ENCODE assay signal across 28 mouse cellular contexts in the genomic region with DNA sequence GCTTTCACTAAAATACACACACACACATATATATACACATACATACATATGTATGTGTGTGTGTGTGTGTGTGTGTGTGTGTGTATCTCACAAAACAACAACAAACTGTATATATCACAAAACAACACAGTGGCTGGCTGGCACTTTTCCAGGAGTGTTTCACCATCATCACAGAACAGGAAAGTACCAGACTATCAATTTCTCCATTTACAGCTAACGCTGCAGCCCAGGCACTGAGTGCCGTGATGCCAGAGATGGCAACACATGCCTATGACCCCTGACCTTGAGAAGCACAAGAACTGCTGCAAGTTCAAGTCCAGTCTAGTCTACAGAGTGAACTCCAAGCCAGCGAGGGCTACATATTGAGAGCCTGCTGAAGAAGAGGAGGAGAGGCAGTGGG. TPM values are rescaled to one million over a fixed set of nuclear protein-coding genes. Genes with fewer than 3 reads are reported as not detected.
DNase-seq lines count a peak whose midpoint lies in the region; ATAC-seq and TF ChIP-seq lines count a peak whose summit lies in the region.
"Had no signal": no experiment of that assay in that cellular context is flagged by ENCODE, and none has a peak within 500 bp of the region (broad histone marks: within the 10 kb centered on the region; RNA-seq: fewer than 3 reads in every experiment).

No protein-coding gene starts in this region.

- 55% methylated on average over 3 of the region's 3 CpGs for WGBS in lung, postnatal 0 days
- 66% methylated on average over 3 of the region's 3 CpGs for WGBS in heart, adult 2 months

- no peak for TF ChIP-seq CTCF in lung, postnatal 0 days (IDR thresholded peaks at IDR 0.05)
- no peak for TF ChIP-seq CTCF in heart, adult 2 months (IDR thresholded peaks at IDR 0.05)

- H3K4me2 ChIP-seq in lung, postnatal 0 days (replicated peaks; ENCODE audit: low read depth, low read length): no peak overlapping the region
- H3K4me2 ChIP-seq: embryonic facial prominence, embryonic 15.5 days; forebrain, embryonic 13.5 days; heart, embryonic 12.5 days; hindbrain, embryonic 13.5 days; liver, embryonic 13.5 days; lung, embryonic 14.5 days; midbrain, embryonic 12.5 days had no signal

- intact Hi-C loops in heart, adult 2 months (cut with DNase I): no loop called here

- DNase-seq in adrenal gland, postnatal 10 days: peak; percentile 37
- DNase-seq in adrenal gland, postnatal 14 days: no peak
- peak; percentile 60 for DNase-seq in lung, postnatal 0 days (ENCODE audit: low spot score)
- no peak for DNase-seq in lung, postnatal 25 days (ENCODE audit: low spot score)
- no peak for DNase-seq in heart, adult 2 months
- DNase-seq in cerebellum, postnatal 14 days: no peak
- DNase-seq: adrenal gland, adult 8-10 months; cerebellum, adult 18-20 months; cerebellum, postnatal 25 days; gastrocnemius, postnatal 25 days; heart, adult 18-20 months; heart, postnatal 4 days; kidney, adult 9 months; kidney, postnatal 36 days; layer of hippocampus, postnatal 36 days; left cerebral cortex, postnatal 4 days; liver, embryonic 13.5 days; lung, embryonic 14.5 days had no signal

- TF ChIP-seq EP300 in lung, postnatal 0 days (IDR thresholded peaks at IDR 0.05): no peak
- no peak for TF ChIP-seq EP300 in heart, adult 2 months (IDR thresholded peaks at IDR 0.05; ENCODE audit: insufficient read depth, low read depth, low read length)

- no peaks in the 10 kb centered on the region for H3K9me3 ChIP-seq in lung, postnatal 0 days (ENCODE audit: low read length)
- H3K9me3 ChIP-seq: embryonic facial prominence, embryonic 10.5 days; embryonic facial prominence, embryonic 15.5 days; forebrain, embryonic 13.5 days; heart, embryonic 12.5 days; hindbrain, embryonic 13.5 days; liver, embryonic 13.5 days; midbrain, embryonic 12.5 days had no signal

- no peaks in the 10 kb centered on the region; the same call in 1 of the 2 replicates for H3K4me1 ChIP-seq in lung, postnatal 0 days (ENCODE audit: insufficient read depth, low read depth, low read length)
- peaks cover 26% of the 10 kb centered on the region for H3K4me1 ChIP-seq in heart, adult 2 months (ENCODE audit: control insufficient read depth, insufficient read depth, low read length)

- 0 out of 2 replicates have a peak, but pooled peaks cover 1% of the 10 kb centered on the region for H3K79me2 ChIP-seq in heart, adult 2 months (replicated peaks; ENCODE audit: control insufficient read depth, insufficient read depth, low read length)

- H3K9ac ChIP-seq in lung, postnatal 0 days (replicated peaks; ENCODE audit: low read depth): no peak overlapping the region
- H3K9ac ChIP-seq in heart, adult 2 months (ENCODE audit: low read depth, low read length): no peak overlapping the region
- H3K9ac ChIP-seq: embryonic facial prominence, embryonic 15.5 days; forebrain, embryonic 13.5 days; heart, embryonic 12.5 days; hindbrain, embryonic 13.5 days; liver, embryonic 13.5 days; lung, embryonic 14.5 days; midbrain, embryonic 12.5 days had no signal

- no peak overlapping the region for H3K27ac ChIP-seq in lung, postnatal 0 days (ENCODE audit: low read length)
- no peak overlapping the region for H3K27ac ChIP-seq in heart, adult 2 months
- H3K27ac ChIP-seq: embryonic facial prominence, embryonic 10.5 days; embryonic facial prominence, embryonic 15.5 days; forebrain, embryonic 13.5 days; hindbrain, embryonic 13.5 days; liver, embryonic 13.5 days; midbrain, embryonic 12.5 days had no signal

- no peaks in the 10 kb centered on the region for H3K36me3 ChIP-seq in lung, postnatal 0 days (ENCODE audit: insufficient read depth, low read length)
- H3K36me3 ChIP-seq in heart, adult 2 months (ENCODE audit: control insufficient read depth, insufficient read depth, low read length): no peaks in the 10 kb centered on the region
- H3K36me3 ChIP-seq: embryonic facial prominence, embryonic 10.5 days; embryonic facial prominence, embryonic 15.5 days; heart, embryonic 12.5 days; hindbrain, embryonic 13.5 days; liver, embryonic 13.5 days; midbrain, embryonic 12.5 days had no signal

- no peak for TF ChIP-seq POLR2A in heart, adult 2 months (IDR thresholded peaks at IDR 0.05; ENCODE audit: insufficient read depth, low read depth, low read length)

- ATAC-seq in lung, postnatal 0 days: no peak
- ATAC-seq in granulocyte monocyte progenitor cell, adult 5-6 weeks (replicated peaks; ENCODE audit: poor library complexity, severe bottlenecking): 0 out of 2 replicates have a peak, but pooled peaks have one; percentile 25
- ATAC-seq in monocyte, adult 5-6 weeks (replicated peaks; ENCODE audit: insufficient number of reproducible peaks, low FRiP score, low TSS enrichment, poor library complexity, severe bottlenecking): peak; percentile 71
- ATAC-seq: activated CD4-positive, CD25-positive, alpha-beta regulatory T cell, adult 4 months; forebrain, embryonic 13.5 days; intestine, embryonic 16.5 days had no signal

- H3K4me3 ChIP-seq in lung, postnatal 0 days (ENCODE audit: low read depth, low read length): no peak overlapping the region
- H3K4me3 ChIP-seq in heart, adult 2 months: no peak overlapping the region
- H3K4me3 ChIP-seq: embryonic facial prominence, embryonic 10.5 days; embryonic facial prominence, embryonic 15.5 days; forebrain, embryonic 13.5 days; heart, embryonic 12.5 days; hindbrain, embryonic 13.5 days; liver, embryonic 13.5 days; midbrain, embryonic 12.5 days had no signal

- no peaks in the 10 kb centered on the region for H3K27me3 ChIP-seq in lung, postnatal 0 days (replicated peaks; ENCODE audit: insufficient read depth, low read length)
- H3K27me3 ChIP-seq in heart, adult 2 months (ENCODE audit: control insufficient read depth, insufficient read depth, low read length): no peaks in the 10 kb centered on the region
- H3K27me3 ChIP-seq: embryonic facial prominence, embryonic 15.5 days; forebrain, embryonic 13.5 days; heart, embryonic 12.5 days; hindbrain, embryonic 13.5 days; liver, embryonic 13.5 days; midbrain, embryonic 12.5 days had no signal

RNA-seq across cellular contexts. Expression of a gene that starts 26.1 kb away (rescaled TPM):
- 10 to 100 TPM; 12.0 to 17.3 TPM for total RNA-seq in adrenal gland, postnatal 10 days (2021)
- 10.0 and 10.8 TPM in 2 replicates for total RNA-seq in adrenal gland, postnatal 14 days (2021)
- polyA plus RNA-seq in lung, postnatal 0 days (2015; fragmentation: Nextera tagmentation; extraction: Ambion mirVana): 2.3 TPM in 2 replicates
- 8.1 and 19.2 TPM in 2 replicates for total RNA-seq in granulocyte monocyte progenitor cell, adult 5-6 weeks (2014; fragmentation: Nextera tagmentation)
- 5.4 and 8.2 TPM in 2 replicates for total RNA-seq in granulocyte monocyte progenitor cell, adult 5-6 weeks (2017)
- total RNA-seq in monocyte, adult 5-6 weeks (2017): 5.3 to 11.9 TPM (median 6.9 TPM) in 3 replicates
- 1 to 10 TPM; 5.1 to 7.0 TPM for total RNA-seq in heart, adult 2 months (2021)
- polyA plus RNA-seq in heart, adult 2 months (2012; rRNA removed): 6.7 and 7.8 TPM in 2 replicates

Comparison
In these comparisons a context has a peak if more than half of its experiments do, and no peak if none do; other contexts are left out.
1. DNase-seq: peak in adrenal gland, postnatal 10 days (single experiment) and lung, postnatal 0 days (single experiment); none in adrenal gland, postnatal 14 days (single experiment), lung, postnatal 25 days (single experiment), heart, adult 2 months (0 of 2) and cerebellum, postnatal 14 days (0 of 2).